Mouse (Mus musculus) kidney, postnatal 10 days (tissue): ENCODE data around the gene Cers6.

Experiments used
- DNase-seq: peaks from one replicate; pipeline ENCODE4 v3.0.0; 2021; ENCODE audit warnings: mixed read lengths

Cers6 gene

DNA sequence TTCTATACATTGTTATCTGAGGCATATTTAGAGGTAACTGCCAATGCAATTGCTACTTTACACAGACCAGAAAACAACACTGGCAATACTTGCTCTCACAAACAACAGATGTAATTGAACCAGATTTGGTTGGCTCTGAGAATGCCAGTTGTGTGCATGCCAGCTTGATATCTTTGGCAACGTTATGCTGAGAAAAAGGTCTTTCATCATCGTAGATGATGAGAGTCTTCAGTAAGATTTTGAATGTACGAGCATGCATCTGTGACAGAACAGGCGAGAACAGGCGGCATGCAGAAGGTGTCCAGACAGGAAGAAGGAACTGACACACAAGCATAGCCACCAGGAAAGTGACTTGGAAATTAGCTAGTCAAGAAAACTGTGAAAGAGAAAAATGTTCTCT lies 110.6 kb downstream of the Cers6 start:
- DNase-seq: no peak

DNA sequence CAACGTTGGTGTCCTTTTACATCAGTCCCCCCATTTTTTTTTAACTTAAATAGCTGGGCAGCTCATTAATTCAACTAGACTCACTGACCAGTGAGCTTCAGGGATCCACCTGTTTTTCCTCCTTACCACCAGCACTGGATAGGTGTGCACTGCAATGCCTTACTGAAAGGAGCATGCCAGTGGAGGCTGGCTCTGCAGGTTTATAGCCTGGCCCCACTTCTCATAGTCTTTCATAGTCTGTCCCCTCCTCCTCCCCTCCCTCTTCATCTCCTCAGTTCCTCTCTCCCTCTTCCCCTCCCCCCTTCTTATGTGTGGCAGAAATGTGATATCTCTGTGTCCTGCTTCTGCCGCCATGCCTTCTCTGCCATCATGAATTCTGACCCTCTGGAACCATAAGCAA lies 112.5 kb downstream of the Cers6 start:
- no peak for DNase-seq

DNA sequence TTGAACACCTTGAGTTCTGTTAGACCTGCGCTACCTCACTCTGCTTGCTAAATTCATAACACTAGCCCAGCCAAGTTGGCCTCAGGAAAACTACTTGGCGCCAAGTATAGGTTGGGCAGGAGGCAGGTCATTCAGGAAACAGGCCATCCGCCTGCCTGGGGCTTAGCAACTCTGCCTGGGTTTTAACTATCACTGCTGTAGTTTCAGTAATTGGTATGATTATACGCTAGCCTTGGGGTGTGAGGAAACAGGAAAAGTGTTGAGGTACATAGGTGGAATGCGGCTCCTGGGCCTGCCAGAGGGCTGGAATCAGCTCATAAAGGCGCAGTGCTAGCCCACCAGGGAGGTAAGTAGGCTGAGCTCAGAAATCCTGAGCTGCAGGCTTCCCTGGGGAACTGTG lies 114.0 kb downstream of the Cers6 start:
- DNase-seq: no peak

DNA sequence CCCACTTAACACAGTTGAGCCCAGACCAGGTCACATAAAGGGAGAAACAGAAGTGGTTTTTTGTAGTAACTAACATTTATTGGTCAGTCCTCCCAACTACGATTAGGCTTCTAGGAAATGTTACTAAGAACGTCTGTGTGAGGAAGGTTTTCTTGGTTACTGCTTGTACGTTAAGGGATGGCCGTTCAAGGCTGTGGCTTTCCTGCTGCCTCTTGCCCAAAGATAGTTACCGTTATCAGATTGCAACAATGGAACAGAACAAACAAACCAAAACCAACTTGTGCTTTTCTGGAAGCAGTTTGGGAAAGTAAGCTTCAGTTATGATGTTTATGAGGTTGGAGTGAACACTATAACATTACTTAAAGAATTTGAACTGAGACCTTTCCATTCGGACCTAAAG lies 114.5 kb downstream of the Cers6 start:
- DNase-seq: no peak

DNA sequence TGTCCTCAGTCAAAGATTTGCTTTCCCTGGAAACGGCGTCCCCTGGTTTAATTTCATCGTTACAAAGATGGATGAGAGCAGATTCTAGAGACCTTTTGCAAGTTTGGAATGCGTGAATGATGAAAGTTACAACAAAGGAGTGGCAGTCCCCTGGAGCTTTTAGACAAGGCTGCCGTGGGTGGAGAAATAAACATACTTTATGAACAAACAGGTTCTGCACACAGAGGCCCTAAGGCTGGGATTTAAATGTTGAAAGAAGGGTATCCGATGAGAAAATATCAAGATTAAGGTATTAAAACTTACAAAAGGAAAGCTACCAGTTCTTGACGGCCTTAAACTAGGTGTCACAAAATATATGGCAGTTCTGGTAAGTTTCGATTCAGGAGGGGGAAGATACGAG lies 117.0 kb downstream of the Cers6 start:
- DNase-seq: no peak

DNA sequence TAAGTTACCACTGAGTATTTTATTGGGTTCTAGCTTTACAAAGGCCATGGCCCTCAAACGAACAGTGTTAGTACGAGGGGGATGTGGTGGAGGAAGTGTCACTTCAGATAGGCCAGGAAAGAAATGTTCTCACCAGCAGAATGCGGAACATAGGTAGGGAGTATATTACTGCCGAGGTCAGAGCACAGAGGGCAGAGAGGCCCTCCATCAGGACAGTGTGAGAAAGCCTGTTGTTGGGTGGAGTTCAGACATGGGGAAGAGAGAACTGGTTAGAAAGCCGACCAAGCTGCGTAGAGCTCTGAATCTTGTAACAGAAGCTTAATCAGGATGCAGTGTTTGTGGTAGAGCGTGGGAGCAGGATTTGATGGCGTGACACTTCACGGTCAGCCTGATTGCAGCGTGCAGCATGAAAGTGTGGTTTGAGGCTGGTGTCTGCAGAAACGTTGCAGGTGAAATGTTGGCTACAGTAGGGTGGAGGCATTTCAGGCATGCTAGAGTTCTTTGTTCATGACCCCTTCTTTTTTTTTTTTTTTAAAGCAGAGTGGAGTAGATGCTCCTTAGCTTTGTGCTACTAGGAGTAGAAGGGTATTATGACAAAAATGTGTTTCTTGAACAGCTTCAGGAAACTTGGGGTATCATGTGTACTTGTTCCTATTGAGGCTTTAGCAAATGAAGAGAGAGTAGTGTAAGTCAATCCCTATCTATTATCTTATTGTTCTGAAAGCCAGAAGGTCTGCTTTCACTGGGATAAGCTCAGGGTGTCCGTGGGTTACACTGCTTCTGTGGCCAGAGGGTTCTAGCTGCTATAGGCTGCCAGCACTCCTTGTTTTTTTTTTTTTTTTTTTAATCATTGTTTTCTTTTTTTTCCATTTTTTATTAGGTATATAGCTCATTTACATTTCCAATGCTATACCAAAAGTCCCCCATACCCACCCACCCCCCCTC lies 117.7 kb downstream of the Cers6 start:
- DNase-seq: no peak

DNA sequence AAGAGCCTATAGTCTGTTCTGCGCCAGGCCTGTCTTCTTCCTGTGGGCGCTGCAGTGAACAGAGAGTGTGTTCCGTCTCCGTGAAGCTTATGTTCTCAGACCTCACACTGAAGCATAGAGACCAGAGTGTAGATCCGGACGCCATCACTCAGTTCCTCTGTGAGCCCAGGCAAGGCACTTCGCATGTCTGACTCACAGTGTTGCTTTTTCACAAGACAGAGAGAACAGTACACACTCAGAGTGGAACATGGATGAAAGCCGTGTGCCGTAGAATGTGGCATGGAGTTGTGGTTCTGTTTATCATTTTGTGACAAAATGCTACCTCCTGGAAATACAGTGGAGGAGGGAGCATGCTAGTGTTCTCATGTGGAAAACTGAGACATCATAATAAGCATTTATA lies 120.1 kb downstream of the Cers6 start:
- DNase-seq: no peak

DNA sequence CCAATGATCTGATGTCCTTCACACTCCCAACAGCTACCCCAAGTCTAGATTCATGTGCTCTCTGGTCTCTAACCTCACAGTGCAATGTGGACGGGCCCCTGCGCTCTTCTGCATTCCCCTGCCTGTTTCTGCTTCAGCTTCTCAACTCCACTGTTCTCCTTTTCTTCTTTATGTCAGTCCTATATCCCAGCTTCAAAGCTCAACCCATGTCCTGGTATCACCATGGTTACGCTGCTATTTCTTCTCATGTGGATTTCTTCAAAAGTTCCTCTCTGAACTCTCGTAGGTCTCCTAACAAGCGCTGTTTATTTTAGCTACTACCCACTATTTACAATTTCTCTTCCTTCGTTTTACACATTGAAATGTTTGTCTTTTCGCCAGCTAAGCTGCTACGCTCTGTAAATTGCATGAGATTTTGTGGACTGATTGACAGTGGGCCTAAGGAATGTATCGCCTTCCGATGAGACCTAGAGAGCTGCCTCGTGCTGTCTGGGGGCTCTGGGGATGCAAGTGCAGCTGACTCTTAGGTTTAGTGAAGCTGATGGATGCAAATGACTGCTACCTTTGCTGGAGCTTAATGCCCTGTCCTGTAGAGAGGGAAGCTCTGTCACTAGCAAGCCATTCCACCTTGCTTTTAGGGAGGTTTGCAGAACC lies 120.6 kb downstream of the Cers6 start:
- DNase-seq: no peak

DNA sequence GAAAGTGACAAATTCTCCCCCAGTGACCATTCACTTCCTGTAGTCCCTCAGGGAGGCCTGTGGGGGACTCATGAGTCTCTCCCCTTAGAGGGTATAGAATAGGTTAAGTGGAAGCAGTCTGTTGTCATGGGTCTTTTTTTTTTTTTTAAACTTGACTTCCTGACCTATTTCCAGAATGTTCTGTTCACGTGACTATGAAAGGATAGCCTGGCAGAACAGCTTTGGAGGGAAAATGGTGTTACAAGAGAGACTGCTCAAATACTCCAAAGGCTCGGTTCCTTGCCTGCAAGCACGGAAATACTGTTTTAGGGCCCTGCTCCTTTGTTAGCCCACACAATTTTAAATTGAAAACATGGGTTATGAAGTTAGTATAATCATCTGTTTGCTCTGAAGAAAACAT lies 121.7 kb downstream of the Cers6 start:
- no peak for DNase-seq

DNA sequence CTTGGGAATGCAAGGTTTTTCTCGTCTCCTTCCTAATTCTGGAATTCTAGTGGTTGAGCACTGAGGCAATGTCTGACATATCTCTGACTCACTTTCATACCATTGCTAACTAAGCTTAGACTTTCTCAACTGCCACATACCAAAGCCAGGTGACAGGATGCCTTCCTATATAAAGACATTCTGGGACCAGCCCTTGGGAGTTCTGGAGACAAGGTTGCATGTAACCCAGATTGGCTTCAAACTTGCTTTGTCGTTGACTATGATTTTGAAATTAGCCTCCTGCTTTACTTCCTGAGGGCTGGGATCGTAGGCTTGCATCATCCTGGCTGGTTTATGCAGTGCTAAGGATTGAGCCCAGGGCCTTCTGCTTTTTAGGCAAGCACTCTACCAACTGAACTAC lies 122.2 kb downstream of the Cers6 start:
- DNase-seq: no peak

DNA sequence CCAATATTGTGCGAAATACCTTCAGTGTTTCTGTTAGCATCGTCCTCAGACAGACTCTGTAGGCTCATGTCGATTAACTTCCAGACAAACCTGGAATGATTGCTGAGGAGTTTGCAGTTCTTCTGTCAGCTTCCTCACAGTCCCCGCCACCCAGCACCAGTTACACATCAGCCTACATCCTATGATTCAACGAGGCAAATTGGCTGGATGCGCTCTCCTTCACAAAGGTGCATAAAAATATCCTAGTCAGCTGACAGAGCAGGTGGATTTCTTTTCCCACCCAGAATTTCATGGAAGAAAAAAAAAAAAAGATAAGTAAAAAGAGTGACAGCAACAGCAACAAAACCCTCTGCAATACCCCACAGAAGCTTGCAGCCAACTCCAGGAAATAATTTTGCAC lies 127.9 kb downstream of the Cers6 start:
- DNase-seq: no peak

DNA sequence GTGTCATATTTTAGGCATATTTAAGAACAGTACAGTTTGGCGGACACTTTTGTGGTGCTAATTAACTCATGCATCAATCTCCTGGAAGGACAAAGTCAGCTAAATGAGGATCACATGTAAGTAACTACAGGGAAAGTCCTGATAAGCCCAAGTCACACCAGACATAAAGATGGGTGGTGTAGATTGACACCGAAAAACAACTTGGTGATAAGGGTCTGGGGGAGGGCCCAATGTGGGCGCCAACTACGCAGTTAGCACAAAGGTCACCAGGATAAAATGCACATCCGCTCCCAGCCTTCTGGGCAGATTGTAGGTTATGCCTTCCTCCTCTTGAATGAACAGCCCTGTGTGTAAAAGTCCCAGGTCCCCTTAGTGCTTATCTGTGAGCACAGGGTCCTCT lies 131.4 kb downstream of the Cers6 start:
- no peak for DNase-seq

DNA sequence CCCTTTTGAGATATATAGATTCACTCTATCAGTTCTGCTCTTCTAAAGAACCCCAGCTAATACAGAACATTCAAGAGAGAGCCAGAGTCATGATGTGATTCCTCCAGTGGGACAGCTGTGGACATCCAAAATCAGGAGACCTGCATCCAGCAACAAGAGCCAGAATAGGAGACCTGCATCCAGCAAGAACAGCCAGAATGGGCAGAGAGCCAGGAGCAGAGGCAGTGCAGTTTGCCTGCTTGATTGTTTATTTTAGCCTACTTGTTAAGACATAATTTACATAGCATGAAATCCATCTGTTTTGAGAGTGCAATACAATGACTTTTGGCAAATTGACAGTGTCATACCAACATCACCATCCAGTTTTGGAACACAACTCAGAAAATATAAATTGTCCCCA lies 133.2 kb downstream of the Cers6 start:
- peak; percentile 60 for DNase-seq

DNA sequence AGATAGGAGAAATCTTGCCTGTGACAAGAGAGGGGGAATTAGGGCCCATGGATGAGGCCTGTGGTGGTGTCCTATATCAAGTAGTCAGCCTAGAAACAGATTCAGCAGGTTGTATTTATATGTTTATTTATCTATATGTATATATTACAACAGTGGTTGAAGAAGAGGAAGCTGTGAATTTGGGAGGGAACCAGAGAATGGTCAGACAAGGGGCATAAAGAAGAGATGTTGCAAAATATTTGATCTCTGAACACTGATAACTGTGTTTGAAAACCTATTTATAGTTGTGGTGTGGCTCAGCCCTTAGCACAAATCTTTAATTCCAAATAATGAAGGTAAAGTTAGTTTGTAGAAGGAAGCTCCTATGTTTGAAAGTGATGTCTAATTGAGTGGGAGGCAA lies 134.5 kb downstream of the Cers6 start:
- DNase-seq: no peak

DNA sequence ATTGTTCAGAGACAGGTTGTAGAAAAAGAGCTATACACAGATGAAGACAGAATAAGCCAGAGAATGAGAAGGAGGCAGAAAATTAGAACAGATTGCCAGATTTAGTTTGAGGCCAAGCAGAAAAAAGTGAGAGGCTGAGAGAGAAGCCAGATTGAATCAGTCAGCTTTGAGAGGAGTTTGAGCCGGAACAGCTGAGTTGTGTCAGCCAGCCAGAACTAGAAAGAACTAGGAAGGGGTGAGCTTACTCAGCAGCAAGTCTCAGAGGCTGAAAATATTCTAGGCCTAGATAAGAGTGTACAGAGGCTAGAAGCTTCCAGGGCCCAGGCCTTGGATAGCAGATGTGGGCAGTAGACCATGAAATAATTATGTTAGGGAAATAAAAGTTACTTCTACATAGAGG lies 135.0 kb downstream of the Cers6 start:
- no peak for DNase-seq

DNA sequence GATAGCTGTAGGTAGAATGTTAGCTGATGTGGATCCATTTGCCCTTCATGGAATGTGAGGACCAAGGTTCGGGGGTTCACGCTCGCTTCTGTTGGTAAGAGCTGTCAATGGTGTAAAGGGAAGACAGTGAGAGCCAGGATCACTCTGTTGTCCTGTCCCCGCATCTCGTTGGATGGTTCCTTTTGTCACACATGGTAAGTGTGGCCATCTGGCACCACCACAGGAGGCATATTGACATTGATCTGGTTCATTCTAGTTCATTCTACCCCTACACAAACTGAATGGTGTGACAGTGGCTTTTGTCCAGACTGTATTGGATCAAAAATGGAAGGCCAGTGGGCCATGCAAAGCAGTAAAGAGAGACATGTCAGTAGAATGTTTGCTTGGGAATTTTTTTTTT lies 142.8 kb downstream of the Cers6 start:
- DNase-seq: no peak

DNA sequence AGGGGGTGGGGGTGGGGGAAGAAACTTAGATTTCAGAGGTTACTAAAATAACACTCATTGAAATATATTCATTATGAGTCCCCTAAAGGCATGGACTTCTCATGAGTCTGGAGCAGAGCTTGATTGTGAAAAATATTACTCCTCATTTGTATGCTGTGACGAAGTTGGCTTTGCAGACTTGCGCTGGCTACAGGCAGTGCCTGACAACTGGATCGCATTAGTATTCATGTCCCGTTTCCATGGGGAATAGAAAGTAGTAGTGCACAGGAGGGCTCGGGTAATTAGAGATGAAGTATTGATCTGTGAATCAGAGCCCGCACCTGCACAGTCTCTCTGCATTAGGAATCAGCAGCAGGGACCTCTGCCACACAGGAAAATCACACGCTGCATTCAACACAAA lies 150.2 kb downstream of the Cers6 start:
- DNase-seq: no peak

DNA sequence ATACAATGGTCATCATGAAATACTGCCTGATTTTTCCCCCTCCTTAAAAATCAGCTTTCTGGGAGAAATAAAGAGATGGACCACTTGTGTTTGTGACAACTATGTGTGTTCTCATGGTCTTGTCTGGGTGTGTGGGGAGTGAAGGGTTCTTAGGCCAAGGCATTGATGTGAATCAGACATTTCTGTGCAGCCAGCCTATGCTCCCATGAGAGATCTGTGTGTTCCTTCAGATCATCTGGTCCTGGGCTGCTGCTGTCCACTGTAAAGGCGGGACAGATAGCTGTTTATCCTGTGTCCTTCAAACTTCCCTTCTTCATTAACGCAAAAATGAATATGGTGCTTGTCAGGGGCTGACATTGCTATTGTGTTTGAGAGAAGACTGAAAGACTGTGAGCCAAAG lies 150.6 kb downstream of the Cers6 start:
- DNase-seq: no peak

DNA sequence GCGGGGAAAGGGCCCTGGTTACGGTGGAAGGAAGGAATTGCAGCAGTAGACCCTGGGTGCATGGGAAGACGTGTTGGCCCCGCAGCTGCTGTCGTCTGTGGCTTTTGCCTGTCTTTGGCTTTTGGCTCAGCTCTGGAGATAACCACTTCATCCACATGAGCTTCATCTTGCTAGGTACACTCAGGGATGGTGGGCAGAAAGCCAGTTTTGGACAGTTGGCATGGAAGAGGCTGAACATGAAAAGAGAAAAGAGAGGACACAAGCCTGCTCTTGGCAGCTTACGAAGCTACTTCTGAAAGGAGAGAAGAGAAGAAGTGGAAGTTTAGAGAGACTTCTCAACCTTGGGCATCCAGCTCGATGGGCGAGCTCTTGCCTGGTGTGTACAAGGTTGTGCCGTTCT lies 153.0 kb downstream of the Cers6 start:
- no peak for DNase-seq

DNA sequence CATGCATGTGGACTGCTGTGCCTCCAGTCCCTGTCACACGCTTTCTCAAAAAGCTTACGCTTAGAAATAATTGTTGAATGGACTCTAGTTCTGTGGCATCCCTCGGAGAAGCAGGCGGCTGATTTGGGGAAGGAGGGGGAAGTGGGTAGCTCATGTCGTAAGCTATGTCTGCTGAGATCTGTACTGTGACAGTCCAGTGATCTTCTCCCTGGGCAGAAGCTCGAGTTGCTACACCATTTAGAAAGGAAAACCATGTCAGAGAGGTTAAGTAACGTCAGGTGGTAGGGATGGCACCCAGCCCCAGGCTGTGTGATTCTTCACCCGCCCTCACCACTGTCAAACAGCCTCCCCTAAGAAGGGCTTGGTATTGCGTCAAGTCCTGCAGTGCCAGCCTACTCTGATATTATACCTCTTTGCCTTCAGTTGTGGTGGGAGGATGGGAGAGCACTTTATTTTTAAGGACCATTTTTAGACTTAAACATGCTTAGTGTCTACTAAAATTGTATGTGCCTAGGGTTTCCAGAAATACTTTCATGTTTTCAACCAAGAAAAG lies 154.0 kb downstream of the Cers6 start:
- peak; percentile 13 for DNase-seq

DNA sequence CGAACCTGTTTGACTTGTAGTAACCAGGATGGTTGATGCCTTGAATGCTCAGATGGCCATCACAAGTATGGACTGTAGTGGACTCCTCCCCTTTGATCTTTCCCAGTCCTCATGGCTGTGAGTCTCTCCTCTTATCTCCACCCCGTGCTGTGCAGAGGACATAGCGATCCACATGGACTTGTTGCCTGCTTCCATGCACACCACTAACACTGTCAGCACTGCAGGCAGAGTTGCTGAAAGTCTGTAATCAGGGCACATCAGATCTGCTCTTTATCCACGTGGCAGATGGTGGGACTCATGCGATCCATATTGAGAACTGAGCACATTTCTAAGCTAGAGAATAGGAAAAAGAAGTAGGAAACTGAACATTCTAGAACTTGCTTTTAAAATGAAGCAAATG lies 154.6 kb downstream of the Cers6 start:
- DNase-seq: no peak

DNA sequence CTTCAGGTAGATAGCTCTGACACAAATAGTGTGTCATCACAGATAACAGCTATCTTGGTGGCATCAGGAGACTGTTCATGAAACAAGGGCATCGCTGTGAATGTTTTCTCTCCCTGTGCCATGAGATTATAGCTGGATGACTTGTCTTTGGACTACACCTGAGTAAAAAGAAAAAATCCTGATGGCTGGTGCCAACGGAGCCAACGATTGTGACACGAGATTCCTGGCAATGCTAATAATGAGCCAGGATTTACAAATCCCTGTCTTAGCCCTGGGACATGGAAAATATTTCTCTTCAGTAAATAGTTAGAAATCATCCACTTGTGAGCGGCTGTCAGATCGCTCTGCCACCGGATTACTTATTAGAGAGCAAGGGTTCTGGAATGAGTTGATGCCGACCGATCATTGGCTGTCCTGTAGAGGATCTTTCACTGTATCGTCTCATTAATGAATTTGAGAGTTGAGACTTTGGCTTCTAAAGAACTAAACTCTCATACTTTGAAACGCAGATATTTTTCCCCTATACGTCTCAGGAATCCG lies 157.9 kb downstream of the Cers6 start:
- DNase-seq: peak; percentile 11

DNA sequence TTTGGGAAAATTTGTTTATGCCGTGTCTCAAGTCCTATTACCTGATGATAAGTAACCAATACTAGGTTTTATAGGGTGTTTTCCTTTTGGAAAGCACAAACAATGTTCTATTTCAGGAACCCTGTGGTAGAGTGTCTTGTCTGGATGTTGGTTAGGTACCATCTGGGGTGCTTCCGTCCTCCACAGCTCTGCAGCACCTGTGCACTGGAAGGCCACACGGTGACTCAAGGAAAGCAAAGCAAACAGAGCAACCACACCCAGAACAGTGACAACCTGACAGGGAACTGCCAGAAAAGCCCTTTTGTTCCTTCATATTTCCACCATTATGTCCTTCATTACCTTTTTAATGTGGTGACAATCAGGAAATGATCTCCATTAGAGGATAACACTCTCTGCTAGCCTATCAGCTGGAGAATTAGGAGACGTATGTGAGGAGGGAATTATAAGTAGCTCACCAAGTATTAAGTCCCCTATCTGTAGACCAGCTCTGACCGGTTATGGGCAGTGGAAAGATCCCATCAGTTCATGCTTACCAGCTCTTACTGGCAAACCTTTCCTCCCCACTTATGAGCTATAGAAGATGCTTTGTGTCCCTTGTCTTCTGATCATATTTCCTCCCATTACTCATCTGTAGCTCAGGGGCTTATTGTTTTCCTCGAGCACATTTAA lies 158.7 kb downstream of the Cers6 start:
- no peak for DNase-seq
